Mouse (Mus musculus) liver, postnatal 0 days (tissue): ENCODE measurements around the gene Sash1. TPM values are rescaled to one million over a fixed set of nuclear protein-coding genes. Genes with fewer than 3 reads are reported as not detected.
A peak's percentile ranks its signal among the peaks of the same experiment; 100 is the strongest.

Experiments
- ATAC-seq: fragments of 200-750 bp; cut with Nextera tagmentation; 2 replicates; pipeline ENCODE4 v1.8.0; 2017; ENCODE audit warnings: mild to moderate bottlenecking, moderate library complexity
- DNase-seq: peaks from one replicate; pipeline ENCODE4 v3.0.0-alpha.2; 2016
- H3K27ac ChIP-seq: fragments of 300-500 bp; sonication (generic); 2 replicates; pipeline ENCODE4 v1.5.1; 2014; ENCODE audit warnings: antibody characterized with exemption, moderate library complexity, mild to moderate bottlenecking, low read depth
- H3K27me3 ChIP-seq: fragments of 300-500 bp; sonication (generic); 2 replicates; pipeline ENCODE4 v1.6.1; 2014; ENCODE audit warnings: low read length, control low read depth, mixed read lengths; ENCODE audit not compliant: insufficient read depth
- H3K36me3 ChIP-seq: fragments of 300-500 bp; sonication (generic); replicated peaks from 2 replicates; pipeline ENCODE4 v1.6.1; 2014; ENCODE audit warnings: mild to moderate bottlenecking, control low read depth, low read length, moderate library complexity, mixed read lengths; ENCODE audit not compliant: insufficient read depth
- H3K4me1 ChIP-seq: fragments of 300-500 bp; sonication (generic); 2 replicates; pipeline ENCODE4 v1.6.1; 2014; ENCODE audit warnings: antibody characterized with exemption, mild to moderate bottlenecking, control low read depth; ENCODE audit not compliant: insufficient read depth
- H3K4me2 ChIP-seq: fragments of 300-500 bp; sonication (generic); 2 replicates; pipeline ENCODE4 v1.6.1; 2014; ENCODE audit warnings: low read depth, mild to moderate bottlenecking, low read length, moderate library complexity, mixed read lengths
- H3K4me3 ChIP-seq: fragments of 300-500 bp; sonication (generic); 2 replicates; pipeline ENCODE4 v1.5.1; 2014; ENCODE audit warnings: low read depth, low read length
- H3K9ac ChIP-seq: fragments of 300-500 bp; sonication (generic); replicated peaks from 2 replicates; pipeline ENCODE4 v1.6.1; 2014; ENCODE audit warnings: mild to moderate bottlenecking, moderate library complexity
- H3K9me3 ChIP-seq: fragments of 300-500 bp; sonication (generic); 2 replicates; pipeline ENCODE4 v1.6.1; 2016; ENCODE audit warnings: mild to moderate bottlenecking, control low read depth, low read length, mixed read lengths
- CTCF ChIP-seq: sonication (generic); IDR thresholded peaks from 2 replicates; pipeline ENCODE4 v1.5.1; 2016; ENCODE audit warnings: antibody characterized with exemption, low read depth
- EP300 ChIP-seq: IDR thresholded peaks from 2 replicates; pipeline ENCODE4 v1.6.1; 2016; ENCODE audit warnings: antibody characterized with exemption, low read depth, mild to moderate bottlenecking
- WGBS: fragments of 180-500 bp; shearing (Covaris S2); extraction: QIAGEN DNeasy Blood & Tissue Kit; methylation state at CpG from one replicate; pipeline ENCODE4 v1.1.7; 2014; ENCODE audit not compliant: insufficient replicate concordance; 5-methylcytosine and 5-hydroxymethylcytosine counted together
- polyA plus RNA-seq: library from polyadenylated mRNA; unstranded; fragments of >200 nt; fragmentation: Nextera tagmentation; extraction: Ambion mirVana; gene quantifications from 2 replicates; pipeline ENCODE4 v1.2.1, GENCODE M21; 2015

The Sash1 gene
- polyA plus RNA-seq, 1 experiment from 2014 or later, result 1.9 TPM

GRCm38 (mm10) chr10:8917798-8918197 is 31.9 kb upstream of the Sash1 start:
- Histone ChIP-seq H3K4me3 (no peak overlapping the region), H3K36me3 (no peaks in the 10 kb centered on the region), H3K9ac (no peak overlapping the region), H3K27me3 (no peaks in the 10 kb centered on the region), H3K4me1 (no peaks in the 10 kb centered on the region), H3K27ac (0 out of 2 replicates have a peak overlapping the region, but pooled peaks have one; percentile 16), H3K4me2 (no peak overlapping the region), H3K9me3 (no peaks in the 10 kb centered on the region)
- DNase-seq (no peak), ATAC-seq (peak; percentile 74)
- no peak for TF ChIP-seq EP300
- no peak for TF ChIP-seq CTCF
- 44% methylated on average over 2 of the region's 2 CpGs for WGBS

GRCm38 (mm10) chr10:8917350-8917749 is 31.5 kb upstream of the Sash1 start:
- DNase-seq (no peak), ATAC-seq (peak; percentile 74)
- no peak overlapping the region for H3K4me3 ChIP-seq
- no peak overlapping the region for H3K4me2 ChIP-seq
- H3K36me3 ChIP-seq, result no peaks in the 10 kb centered on the region
- H3K9me3 ChIP-seq, result no peaks in the 10 kb centered on the region
- TF ChIP-seq CTCF (no peak), EP300 (peak; percentile 76)
- no peaks in the 10 kb centered on the region for H3K4me1 ChIP-seq
- H3K9ac ChIP-seq, result no peak overlapping the region
- H3K27ac ChIP-seq, result 0 out of 2 replicates have a peak overlapping the region, but pooled peaks have one; percentile 16
- 53% methylated on average over 4 of the region's 4 CpGs for WGBS
- H3K27me3 ChIP-seq, result no peaks in the 10 kb centered on the region

GRCm38 (mm10) chr10:8915755-8916154 is 29.9 kb upstream of the Sash1 start:
- H3K4me3 ChIP-seq, result no peak overlapping the region
- H3K9ac ChIP-seq, result no peak overlapping the region
- no peaks in the 10 kb centered on the region for H3K4me1 ChIP-seq
- no peak overlapping the region for H3K4me2 ChIP-seq
- H3K27ac ChIP-seq, result no peak overlapping the region
- no peaks in the 10 kb centered on the region for H3K9me3 ChIP-seq
- DNase-seq, result no peak
- H3K27me3 ChIP-seq, result no peaks in the 10 kb centered on the region
- TF ChIP-seq CTCF, result no peak
- no peak for ATAC-seq
- 74% methylated on average over 5 of the region's 5 CpGs for WGBS
- no peaks in the 10 kb centered on the region for H3K36me3 ChIP-seq

GRCm38 (mm10) chr10:8913904-8914303 is 28.0 kb upstream of the Sash1 start:
- no peak overlapping the region for H3K4me2 ChIP-seq
- DNase-seq, result no peak
- no peaks in the 10 kb centered on the region for H3K36me3 ChIP-seq
- no peak overlapping the region for H3K9ac ChIP-seq
- no peak for ATAC-seq
- WGBS, result 76% methylated on average over 4 of the region's 4 CpGs
- no peak overlapping the region for H3K27ac ChIP-seq
- H3K4me1 ChIP-seq, result no peaks in the 10 kb centered on the region
- TF ChIP-seq CTCF (no peak), EP300 (no peak)
- H3K27me3 ChIP-seq, result no peaks in the 10 kb centered on the region
- no peak overlapping the region for H3K4me3 ChIP-seq
- H3K9me3 ChIP-seq, result no peaks in the 10 kb centered on the region

GRCm38 (mm10) chr10:8912706-8913275 is 26.9 kb upstream of the Sash1 start:
- Histone ChIP-seq H3K9ac (no peak overlapping the region), H3K9me3 (no peaks in the 10 kb centered on the region), H3K4me3 (no peak overlapping the region), H3K36me3 (no peaks in the 10 kb centered on the region), H3K27me3 (no peaks in the 10 kb centered on the region), H3K4me1 (no peaks in the 10 kb centered on the region), H3K27ac (0 out of 2 replicates have a peak overlapping the region, but pooled peaks have one; percentile 29), H3K4me2 (no peak overlapping the region)
- peak; percentile 47 for DNase-seq
- 54% methylated on average over 5 of the region's 5 CpGs for WGBS
- peak; percentile 57 for TF ChIP-seq CTCF
- TF ChIP-seq EP300, result no peak
- peak; percentile 21; the same call in 1 of the 2 replicates for ATAC-seq

GRCm38 (mm10) chr10:8912213-8912612 is 26.3 kb upstream of the Sash1 start:
- Histone ChIP-seq H3K4me2 (no peak overlapping the region), H3K27me3 (no peaks in the 10 kb centered on the region), H3K9me3 (no peaks in the 10 kb centered on the region), H3K9ac (no peak overlapping the region), H3K27ac (0 out of 2 replicates have a peak overlapping the region, but pooled peaks have one; percentile 55), H3K4me1 (no peaks in the 10 kb centered on the region), H3K4me3 (no peak overlapping the region), H3K36me3 (no peaks in the 10 kb centered on the region)
- TF ChIP-seq EP300, result peak; percentile 64; the same call in 1 of the 2 replicates
- no peak for TF ChIP-seq CTCF
- WGBS, result 34% methylated on average over 4 of the region's 4 CpGs
- ATAC-seq (peak; percentile 58), DNase-seq (no peak)
